Mouse (Mus musculus): ENCODE data around the gene Klrg1. TPM values are rescaled to one million over a fixed set of nuclear protein-coding genes. Genes with fewer than 3 reads are reported as not detected.

The Klrg1 gene
- polyA plus RNA-seq, 1 experiment from 2014 or later: not detected

GRCm38 (mm10) chr6:122289313-122289712 is 6.6 kb upstream of the Klrg1 start:
- 64% methylated on average over 1 of the region's 1 CpGs for WGBS
- no peak for ATAC-seq (replicated peaks; ENCODE audit: low FRiP score)

DNA sequence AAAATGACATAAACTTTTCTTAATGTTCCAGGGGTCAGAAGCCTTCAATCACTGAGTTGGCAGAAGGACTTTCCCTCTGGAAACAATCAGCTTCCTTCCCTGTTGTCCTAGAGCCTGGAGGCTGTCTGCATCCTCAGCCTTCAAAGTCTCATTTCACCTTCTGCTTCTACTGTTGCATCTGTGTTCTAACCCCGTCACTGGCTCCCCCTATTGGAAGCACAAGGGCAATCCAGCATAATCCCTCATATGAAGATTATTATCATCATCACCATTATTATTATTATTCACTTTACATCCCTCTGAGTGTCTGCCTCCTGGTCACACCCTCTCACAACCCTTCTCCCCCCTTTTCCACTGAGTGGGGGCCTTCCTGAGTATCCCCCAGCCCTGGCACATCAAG is 5.6 kb upstream of the Klrg1 start:
- Histone ChIP-seq H3K36me3 (ENCODE audit: control insufficient read depth, insufficient read depth, low read length) (no peaks in the 10 kb centered on the region), H3K4me3 (ENCODE audit: low read depth, low read length) (no peak overlapping the region), H3K9me3 (ENCODE audit: control insufficient read depth, low read length) (no peaks in the 10 kb centered on the region), H3K4me1 (replicated peaks; ENCODE audit: control insufficient read depth, insufficient read depth, low read length) (no peaks in the 10 kb centered on the region), H3K9ac (ENCODE audit: low read length) (no peak overlapping the region), H3K27ac (ENCODE audit: low read depth, low read length) (no peak overlapping the region), H3K4me2 (ENCODE audit: low read depth, low read length, severe bottlenecking) (no peak overlapping the region), H3K27me3 (ENCODE audit: control insufficient read depth, insufficient read depth, low read length) (no peaks in the 10 kb centered on the region)
- 47% methylated on average over 1 of the region's 1 CpGs for WGBS
- DNase-seq (ENCODE audit: low spot score) (no peak), ATAC-seq (replicated peaks; ENCODE audit: low FRiP score) (no peak)

More at GRCm38 (mm10) chr6:122289313-122289712, 6.6 kb upstream of the Klrg1 start:
- Histone ChIP-seq H3K4me3 (ENCODE audit: low read depth, low read length) (no peak overlapping the region), H3K27me3 (ENCODE audit: control insufficient read depth, insufficient read depth, low read length) (no peaks in the 10 kb centered on the region), H3K9ac (ENCODE audit: low read length) (no peak overlapping the region), H3K4me1 (replicated peaks; ENCODE audit: control insufficient read depth, insufficient read depth, low read length) (no peaks in the 10 kb centered on the region), H3K9me3 (ENCODE audit: control insufficient read depth, low read length) (no peaks in the 10 kb centered on the region), H3K36me3 (ENCODE audit: control insufficient read depth, insufficient read depth, low read length) (no peaks in the 10 kb centered on the region), H3K27ac (ENCODE audit: low read depth, low read length) (no peak overlapping the region), H3K4me2 (ENCODE audit: low read depth, low read length, severe bottlenecking) (no peak overlapping the region)
- no peak for DNase-seq (ENCODE audit: low spot score)

- H3K4me2 ChIP-seq (ENCODE audit: low read depth, low read length, severe bottlenecking): no peak overlapping the region
- no peak overlapping the region for H3K9ac ChIP-seq (ENCODE audit: low read length)
- 83% methylated on average over 1 of the region's 1 CpGs for WGBS
- H3K9me3 ChIP-seq (ENCODE audit: control insufficient read depth, low read length): no peaks in the 10 kb centered on the region
- H3K27me3 ChIP-seq (ENCODE audit: control insufficient read depth, insufficient read depth, low read length): no peaks in the 10 kb centered on the region
- H3K4me1 ChIP-seq (replicated peaks; ENCODE audit: control insufficient read depth, insufficient read depth, low read length): no peaks in the 10 kb centered on the region
- H3K4me3 ChIP-seq (ENCODE audit: low read depth, low read length): no peak overlapping the region
- no peak overlapping the region for H3K27ac ChIP-seq (ENCODE audit: low read depth, low read length)
- DNase-seq (ENCODE audit: low spot score) (no peak), ATAC-seq (replicated peaks; ENCODE audit: low FRiP score) (no peak)
- H3K36me3 ChIP-seq (ENCODE audit: control insufficient read depth, insufficient read depth, low read length): no peaks in the 10 kb centered on the region
Observed at GRCm38 (mm10) chr6:122284823-122285222, 2.1 kb upstream of the Klrg1 start.

DNA sequence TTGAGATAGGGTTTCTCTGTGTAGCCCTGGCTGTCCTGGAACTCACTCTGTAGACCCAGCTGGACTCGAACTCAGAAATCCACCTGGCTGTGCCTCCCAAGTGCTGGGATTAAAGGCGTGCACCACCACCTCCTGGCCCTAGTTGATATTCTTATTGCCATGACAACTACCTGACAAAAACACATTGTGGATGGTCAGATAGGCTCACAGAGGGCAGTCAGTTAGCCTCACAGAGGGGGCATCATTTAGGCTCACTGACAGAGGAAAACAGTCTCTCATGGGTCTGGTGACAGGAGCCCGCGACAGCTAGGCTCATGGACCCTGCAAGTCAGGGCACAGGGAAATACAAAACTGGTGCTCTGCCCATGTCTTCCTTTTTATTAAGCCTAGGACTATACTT is 1.6 kb upstream of the Klrg1 start:
- H3K4me1 ChIP-seq (replicated peaks; ENCODE audit: control insufficient read depth, insufficient read depth, low read length): no peaks in the 10 kb centered on the region
- H3K9ac ChIP-seq (ENCODE audit: low read length): no peak overlapping the region
- no peaks in the 10 kb centered on the region for H3K36me3 ChIP-seq (ENCODE audit: control insufficient read depth, insufficient read depth, low read length)
- no peak overlapping the region for H3K4me3 ChIP-seq (ENCODE audit: low read depth, low read length)
- no peaks in the 10 kb centered on the region for H3K9me3 ChIP-seq (ENCODE audit: control insufficient read depth, low read length)
- no peak overlapping the region for H3K27ac ChIP-seq (ENCODE audit: low read depth, low read length)
- DNase-seq (ENCODE audit: low spot score): no peak
- ATAC-seq (replicated peaks; ENCODE audit: low FRiP score): no peak
- no peak overlapping the region for H3K4me2 ChIP-seq (ENCODE audit: low read depth, low read length, severe bottlenecking)
- WGBS: 76% methylated on average over 4 of the region's 4 CpGs
- H3K27me3 ChIP-seq (ENCODE audit: control insufficient read depth, insufficient read depth, low read length): no peaks in the 10 kb centered on the region

DNA sequence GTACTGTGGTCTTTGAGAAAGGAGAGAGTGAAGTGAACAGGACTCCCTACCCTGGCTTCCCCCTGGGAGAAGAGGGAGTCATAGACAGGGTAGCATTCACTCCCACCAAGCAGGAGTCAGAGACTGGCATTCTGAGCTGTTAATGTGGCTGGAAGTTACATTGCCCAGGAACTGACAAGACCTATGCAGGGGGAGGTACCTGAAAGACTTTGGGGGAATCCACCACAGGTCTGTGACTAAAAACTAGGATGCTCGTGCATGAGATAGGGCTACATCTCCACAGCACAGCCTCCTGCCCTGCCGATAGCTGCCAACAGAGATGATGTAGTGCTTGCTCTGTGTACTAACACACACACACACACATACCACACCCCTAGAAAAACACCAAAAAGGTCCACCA is 747 bp upstream of the Klrg1 start:
- Histone ChIP-seq H3K4me3 (ENCODE audit: low read depth, low read length) (no peak overlapping the region), H3K4me2 (ENCODE audit: low read depth, low read length, severe bottlenecking) (no peak overlapping the region), H3K4me1 (replicated peaks; ENCODE audit: control insufficient read depth, insufficient read depth, low read length) (no peaks in the 10 kb centered on the region), H3K36me3 (ENCODE audit: control insufficient read depth, insufficient read depth, low read length) (no peaks in the 10 kb centered on the region), H3K27ac (ENCODE audit: low read depth, low read length) (no peak overlapping the region), H3K9me3 (ENCODE audit: control insufficient read depth, low read length) (no peaks in the 10 kb centered on the region), H3K9ac (ENCODE audit: low read length) (no peak overlapping the region), H3K27me3 (ENCODE audit: control insufficient read depth, insufficient read depth, low read length) (no peaks in the 10 kb centered on the region)
- ATAC-seq (replicated peaks; ENCODE audit: low FRiP score) (no peak), DNase-seq (ENCODE audit: low spot score) (peak; percentile 37)
- WGBS: 89% methylated on average over 2 of the region's 2 CpGs

DNA sequence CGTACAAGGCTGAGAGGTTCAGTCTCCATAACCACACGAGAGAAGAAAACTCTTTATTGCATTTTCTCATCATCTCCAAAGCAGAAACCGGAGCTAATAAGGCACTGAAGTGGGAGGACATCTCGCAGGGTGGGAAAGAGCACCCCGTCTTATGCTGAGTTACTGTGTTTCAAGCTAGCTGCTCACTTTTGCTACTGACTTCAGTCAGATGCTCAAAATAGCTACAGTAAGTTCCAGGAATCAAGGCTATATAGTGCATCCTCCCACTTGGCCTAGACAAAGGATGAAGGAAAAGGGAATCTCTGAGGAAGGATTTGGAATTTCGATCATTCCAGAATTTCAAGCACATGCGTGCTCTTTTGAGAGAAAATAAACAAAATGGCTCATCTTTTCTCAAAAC is 6.1 kb downstream of the Klrg1 start:
- Histone ChIP-seq H3K4me3 (ENCODE audit: low read depth, low read length) (no peak overlapping the region), H3K36me3 (ENCODE audit: control insufficient read depth, insufficient read depth, low read length) (no peaks in the 10 kb centered on the region), H3K27me3 (ENCODE audit: control insufficient read depth, insufficient read depth, low read length) (no peaks in the 10 kb centered on the region), H3K4me2 (ENCODE audit: low read depth, low read length, severe bottlenecking) (no peak overlapping the region), H3K9ac (ENCODE audit: low read length) (no peak overlapping the region), H3K9me3 (ENCODE audit: control insufficient read depth, low read length) (no peaks in the 10 kb centered on the region), H3K4me1 (replicated peaks; ENCODE audit: control insufficient read depth, insufficient read depth, low read length) (no peaks in the 10 kb centered on the region), H3K27ac (ENCODE audit: low read depth, low read length) (no peak overlapping the region)
- WGBS: 87% methylated on average over 7 of the region's 7 CpGs
- no peak for ATAC-seq (replicated peaks; ENCODE audit: low FRiP score)
- DNase-seq (ENCODE audit: low spot score): no peak

DNA sequence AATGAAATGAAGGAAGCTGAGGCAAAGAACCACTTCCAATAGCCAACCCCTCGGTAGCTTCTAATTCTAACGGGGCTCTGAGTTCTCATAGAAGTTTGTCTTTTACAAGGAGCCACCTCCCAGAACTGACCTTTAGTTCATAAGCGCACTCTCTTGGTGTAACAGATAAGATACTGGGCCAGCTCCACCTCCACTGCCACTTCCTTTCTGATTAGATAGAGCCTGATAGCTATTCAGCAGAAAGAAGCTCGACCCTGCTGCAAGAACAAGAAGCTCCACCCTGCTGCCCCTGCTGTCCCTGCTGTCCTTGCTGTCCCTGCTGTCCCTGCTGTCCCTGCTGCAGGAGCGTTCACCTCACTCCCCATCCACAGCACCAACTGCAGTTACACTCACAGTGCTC is 8.1 kb downstream of the Klrg1 start:
- H3K27ac ChIP-seq (ENCODE audit: low read depth, low read length): no peak overlapping the region
- no peaks in the 10 kb centered on the region for H3K4me1 ChIP-seq (replicated peaks; ENCODE audit: control insufficient read depth, insufficient read depth, low read length)
- ATAC-seq (replicated peaks; ENCODE audit: low FRiP score) (no peak), DNase-seq (ENCODE audit: low spot score) (no peak)
- H3K9ac ChIP-seq (ENCODE audit: low read length): no peak overlapping the region
- no peaks in the 10 kb centered on the region for H3K27me3 ChIP-seq (ENCODE audit: control insufficient read depth, insufficient read depth, low read length)
- no peak overlapping the region for H3K4me3 ChIP-seq (ENCODE audit: low read depth, low read length)
- H3K36me3 ChIP-seq (ENCODE audit: control insufficient read depth, insufficient read depth, low read length): no peaks in the 10 kb centered on the region
- H3K4me2 ChIP-seq (ENCODE audit: low read depth, low read length, severe bottlenecking): no peak overlapping the region
- no peaks in the 10 kb centered on the region for H3K9me3 ChIP-seq (ENCODE audit: control insufficient read depth, low read length)
- 75% methylated on average over 5 of the region's 5 CpGs for WGBS

- Histone ChIP-seq H3K27ac (ENCODE audit: low read depth, low read length) (no peak overlapping the region), H3K27me3 (ENCODE audit: control insufficient read depth, insufficient read depth, low read length) (no peaks in the 10 kb centered on the region), H3K9ac (ENCODE audit: low read length) (no peak overlapping the region), H3K4me1 (replicated peaks; ENCODE audit: control insufficient read depth, insufficient read depth, low read length) (no peaks in the 10 kb centered on the region), H3K9me3 (ENCODE audit: control insufficient read depth, low read length) (no peaks in the 10 kb centered on the region), H3K4me3 (ENCODE audit: low read depth, low read length) (no peak overlapping the region), H3K4me2 (ENCODE audit: low read depth, low read length, severe bottlenecking) (no peak overlapping the region), H3K36me3 (ENCODE audit: control insufficient read depth, insufficient read depth, low read length) (no peaks in the 10 kb centered on the region)
- no peak for ATAC-seq (replicated peaks; ENCODE audit: low FRiP score)
- DNase-seq (ENCODE audit: low spot score): no peak
- 88% methylated on average over 11 of the region's 11 CpGs for WGBS
Observed at GRCm38 (mm10) chr6:122270152-122270551, 12.5 kb downstream of the Klrg1 start.

DNA sequence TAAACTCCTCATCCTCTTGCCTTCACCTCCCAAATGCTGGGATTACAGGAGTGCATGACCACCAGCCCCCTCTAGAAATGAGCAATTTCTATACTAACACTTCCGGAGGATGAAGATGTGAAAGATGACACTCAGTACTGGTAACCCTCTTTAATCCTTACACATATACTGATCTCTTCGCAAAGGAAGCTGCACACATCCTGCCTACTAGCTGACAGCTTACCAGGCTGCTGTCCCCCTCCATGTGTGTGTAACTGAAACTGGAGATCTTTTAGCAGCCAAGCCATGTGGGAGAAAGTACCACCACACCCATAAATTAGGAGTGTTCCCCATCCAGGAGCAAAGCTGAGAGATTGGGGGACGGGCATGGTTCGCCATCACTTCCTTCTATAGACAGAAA is 13.5 kb downstream of the Klrg1 start:
- Histone ChIP-seq H3K27ac (ENCODE audit: low read depth, low read length) (no peak overlapping the region), H3K4me3 (ENCODE audit: low read depth, low read length) (no peak overlapping the region), H3K9me3 (ENCODE audit: control insufficient read depth, low read length) (no peaks in the 10 kb centered on the region), H3K36me3 (ENCODE audit: control insufficient read depth, insufficient read depth, low read length) (no peaks in the 10 kb centered on the region), H3K4me2 (ENCODE audit: low read depth, low read length, severe bottlenecking) (no peak overlapping the region), H3K9ac (ENCODE audit: low read length) (no peak overlapping the region), H3K4me1 (replicated peaks; ENCODE audit: control insufficient read depth, insufficient read depth, low read length) (no peaks in the 10 kb centered on the region), H3K27me3 (ENCODE audit: control insufficient read depth, insufficient read depth, low read length) (no peaks in the 10 kb centered on the region)
- no peak for DNase-seq (ENCODE audit: low spot score)
- ATAC-seq (replicated peaks; ENCODE audit: low FRiP score): no peak
- 94% methylated on average over 4 of the region's 4 CpGs for WGBS

All from forebrain, embryonic 11.5 days (tissue).